Mouse (Mus musculus): ENCODE results near the gene Ifitm6.
"Not testable (repeated sequence)": the region's sequence is repeated elsewhere in the genome, so short reads cannot be mapped to it uniquely, and the experiment has no call there.

Ifitm6 gene

GRCm38 (mm10) chr7:140971479-140972171 is 46.1 kb downstream of the Ifitm6 start:
- DNase-seq (ENCODE audit: low read depth, low spot score): no peak

DNA sequence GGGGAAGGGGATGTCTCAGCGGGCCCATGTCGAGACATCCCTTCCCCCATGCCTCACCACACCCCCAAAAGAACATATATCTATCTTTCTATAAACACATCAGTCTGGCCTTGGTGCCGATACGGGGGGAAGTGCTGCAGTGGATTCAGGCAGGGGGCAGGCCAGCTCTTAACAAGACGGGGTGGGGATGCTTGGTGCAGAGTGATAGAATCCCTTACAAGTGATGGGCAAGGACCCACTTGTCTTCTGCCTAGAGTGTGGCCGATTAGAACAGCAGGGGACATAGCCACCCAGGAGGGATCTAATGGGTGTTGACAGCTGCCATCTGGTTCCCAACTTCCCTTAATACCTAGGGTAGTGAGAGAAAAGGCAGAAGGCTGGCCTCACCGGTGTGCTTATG is 46.8 kb downstream of the Ifitm6 start:
- DNase-seq (ENCODE audit: low read depth, low spot score): no peak

DNA sequence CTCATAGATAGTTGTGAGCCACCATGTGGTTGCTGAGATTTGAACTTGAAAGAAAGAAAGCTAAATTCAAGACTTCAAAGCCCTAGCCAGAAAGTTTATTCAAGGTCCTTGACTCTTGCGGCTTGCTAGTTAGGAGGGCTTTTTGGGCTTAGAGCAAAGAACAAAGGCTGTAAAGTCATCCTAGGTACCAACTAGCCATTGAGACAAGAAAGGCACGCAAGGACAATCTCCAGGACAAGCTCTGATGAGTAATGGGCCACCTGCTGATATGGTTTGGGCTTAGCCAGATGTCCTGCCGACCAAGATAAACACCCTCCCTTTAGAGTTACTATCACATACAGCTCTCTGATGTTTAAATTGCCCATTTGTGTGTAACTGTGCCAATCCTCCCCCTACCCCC is 49.0 kb downstream of the Ifitm6 start:
- DNase-seq (ENCODE audit: low read depth, low spot score): not testable (repeated sequence)

- DNase-seq (ENCODE audit: low read depth, low spot score): no peak
Observed at GRCm38 (mm10) chr7:140967862-140968591, 49.7 kb downstream of the Ifitm6 start.

DNA sequence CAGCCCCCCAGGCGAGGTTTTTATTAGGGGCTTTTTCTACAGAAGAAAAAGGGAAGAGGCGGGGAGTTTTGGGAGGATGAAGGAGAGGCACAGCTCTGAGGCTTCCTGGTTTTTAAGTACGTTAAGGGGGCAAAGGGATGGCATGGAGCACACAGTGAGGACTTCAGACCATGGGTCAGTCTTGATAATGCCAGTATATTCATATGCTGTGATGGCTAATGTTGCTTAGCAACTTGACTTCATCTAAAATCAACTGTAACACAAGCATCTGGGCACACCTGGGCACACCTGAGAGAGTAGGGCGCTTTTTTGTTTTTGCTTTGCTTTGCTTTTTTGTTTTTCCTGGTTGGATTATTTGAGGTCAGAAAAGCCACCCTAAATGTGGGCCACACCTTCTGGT is 50.8 kb downstream of the Ifitm6 start, which contains the start of gene Ifitm1:
TSS of gene Ifitm1 (plus strand) at position 301 of the 400 bp plus-strand sequence.
- no peak for DNase-seq (ENCODE audit: low read depth, low spot score)

All from CD4-positive, CD25-positive, alpha-beta regulatory T cell, adult 2 months (primary cell).